Mouse (Mus musculus): ENCODE measurements at regions not wholly inside any gene's neighbourhood (a gene's known extent, or its start where the extent isn't known, plus 50 kb on each side); places are given as distances from the start of the nearest gene placed in this dataset.

DNA sequence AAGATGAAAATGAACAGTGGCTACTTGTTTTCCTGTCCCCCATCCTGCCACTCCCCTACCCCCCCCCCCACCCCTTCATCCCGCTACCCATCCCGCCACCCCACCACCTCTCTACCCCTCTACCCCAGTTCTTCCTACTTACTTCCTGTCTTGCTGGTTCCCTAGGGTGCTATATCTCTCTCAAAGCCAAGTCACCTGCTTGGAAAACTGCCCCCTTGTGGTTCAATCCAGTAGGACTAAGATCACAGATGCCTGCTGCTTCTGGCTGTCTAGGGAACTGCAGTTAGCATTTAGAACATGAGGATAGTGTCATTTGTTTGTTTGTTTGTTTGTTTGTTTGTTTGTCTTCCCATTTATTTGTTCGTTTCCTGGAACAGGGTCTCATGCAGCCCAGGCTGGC is 238.4 kb upstream of the Mocs1 start:
- TF ChIP-seq CTCF (IDR thresholded peaks at IDR 0.05; ENCODE audit: borderline replicate concordance, control insufficient read depth, extremely low read depth, insufficient read depth, low read length, poor library complexity) (no peak), POLR2A (IDR thresholded peaks at IDR 0.05; ENCODE audit: control insufficient read depth, extremely low read depth, insufficient read depth, low read length, poor library complexity) (no peak)

Data from thymus, adult 2 months (tissue).